Mouse (Mus musculus): ENCODE results near the gene Trip10.
A peak's percentile ranks its signal among the peaks of the same experiment; 100 is the strongest.

Trip10 gene

DNA sequence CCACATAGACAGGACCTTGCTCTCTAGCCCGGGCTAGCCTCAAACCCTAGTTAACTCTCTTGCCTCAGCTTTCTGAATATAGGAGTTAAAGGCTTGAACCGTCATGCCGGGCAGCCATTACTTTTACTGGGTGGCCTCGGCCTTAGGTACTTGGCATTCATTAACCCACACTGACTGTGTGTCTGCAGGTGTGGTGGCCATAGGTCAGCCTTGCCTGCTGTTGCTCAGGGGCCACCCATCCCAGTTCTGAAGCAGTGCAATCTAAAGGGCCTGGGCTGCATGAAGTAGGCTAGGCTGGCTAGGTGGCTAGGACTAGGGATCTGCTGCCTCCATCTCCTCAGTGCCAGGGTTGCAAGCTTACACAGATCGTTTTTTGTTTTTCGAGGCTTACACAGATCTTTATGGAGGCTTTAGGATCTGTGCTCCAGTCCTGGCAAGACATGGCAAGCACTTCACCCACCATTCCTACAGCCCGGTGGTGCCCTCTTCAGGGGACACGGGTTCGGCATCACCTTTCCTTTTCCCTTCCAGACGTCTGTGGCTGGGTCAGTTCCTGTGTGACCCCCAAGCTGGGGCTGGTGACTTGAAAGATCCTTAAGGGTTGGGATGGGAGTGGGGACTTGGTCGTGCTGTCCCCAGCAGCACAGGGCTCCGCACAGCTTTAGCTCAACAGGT, 14.9 kb upstream of the Trip10 start:
- no peak for DNase-seq (ENCODE audit: low read depth, low spot score)

DNA sequence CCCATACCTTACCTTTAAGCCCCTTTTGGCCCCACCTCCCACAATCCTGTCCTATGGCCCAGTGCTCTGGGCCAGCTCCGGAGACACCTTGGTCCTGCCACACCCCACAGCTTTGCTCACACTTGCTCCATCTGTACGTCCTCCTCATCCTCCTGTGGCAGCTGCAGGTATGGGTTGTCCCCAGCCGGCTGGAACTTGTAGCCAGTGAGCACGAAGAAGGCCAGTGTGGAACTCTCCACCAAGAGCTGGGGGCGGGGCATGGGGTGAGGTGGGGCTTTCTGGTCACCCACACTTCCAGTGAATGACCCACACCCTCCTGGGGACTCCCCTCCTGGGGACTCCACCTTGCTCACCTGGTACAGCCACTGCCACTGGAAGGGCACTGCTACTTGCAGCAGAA, 13.5 kb upstream of the Trip10 start:
- DNase-seq (ENCODE audit: low read depth, low spot score) = no peak

- no peak for DNase-seq (ENCODE audit: low read depth, low spot score)
Measured at GRCm38 (mm10) chr17:57237181-57237580, 12.1 kb upstream of the Trip10 start.

- DNase-seq (ENCODE audit: low read depth, low spot score) = no peak
Measured at GRCm38 (mm10) chr17:57243650-57244370, 5.4 kb upstream of the Trip10 start.

GRCm38 (mm10) chr17:57245311-57245929, 3.8 kb upstream of the Trip10 start:
- DNase-seq (ENCODE audit: low read depth, low spot score) = no peak

GRCm38 (mm10) chr17:57246663-57247392, 2.4 kb upstream of the Trip10 start:
- no peak for DNase-seq (ENCODE audit: low read depth, low spot score)

DNA sequence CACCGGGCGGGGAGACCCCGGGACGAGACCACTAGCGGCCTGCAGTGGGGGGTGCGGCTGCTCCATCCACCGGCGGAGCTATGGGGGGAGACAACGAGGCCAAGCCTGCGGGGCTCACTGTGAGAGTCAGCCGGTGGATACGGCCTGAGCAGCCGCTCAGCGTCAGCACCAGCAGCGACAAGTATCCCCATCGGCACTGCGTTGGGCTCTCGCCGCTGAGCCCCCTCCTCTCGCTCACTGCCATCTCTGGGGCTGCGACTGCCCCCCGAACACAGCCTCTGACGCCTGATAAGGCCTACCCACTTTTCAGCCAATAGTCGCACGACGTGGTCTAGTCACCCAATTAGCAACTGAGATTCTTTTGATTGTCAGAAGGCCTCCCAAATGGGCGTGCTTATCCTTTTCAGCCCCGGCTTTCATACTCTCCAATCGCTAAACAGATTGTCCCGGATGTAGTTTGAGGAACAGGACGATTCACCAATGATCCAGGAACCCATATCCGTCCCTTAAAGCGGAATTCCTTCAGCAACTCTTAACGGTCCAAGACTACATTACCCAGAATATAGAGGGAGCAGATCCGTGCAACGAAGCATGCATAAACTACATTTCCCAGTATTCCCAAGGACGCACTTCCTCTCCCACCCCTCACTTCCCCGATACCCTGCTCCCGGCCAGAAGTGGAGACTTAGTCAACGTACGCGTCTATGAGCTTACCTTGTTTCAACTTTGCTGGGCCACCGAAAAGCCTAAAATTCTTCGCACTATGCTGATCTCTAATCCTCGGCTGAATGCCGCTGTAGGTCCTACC, 1.7 kb upstream of the Trip10 start:
- peak; percentile 99 for DNase-seq (ENCODE audit: low read depth, low spot score)

- peak; percentile 64 for DNase-seq (ENCODE audit: low read depth, low spot score)
Measured at GRCm38 (mm10) chr17:57248201-57248699, 1.0 kb upstream of the Trip10 start, which contains the start of gene Gpr108. TSS of gene Gpr108 (minus strand) at chr17:57248446.

GRCm38 (mm10) chr17:57248771-57249170, 484 bp upstream of the Trip10 start:
- no peak for DNase-seq (ENCODE audit: low read depth, low spot score)

DNA sequence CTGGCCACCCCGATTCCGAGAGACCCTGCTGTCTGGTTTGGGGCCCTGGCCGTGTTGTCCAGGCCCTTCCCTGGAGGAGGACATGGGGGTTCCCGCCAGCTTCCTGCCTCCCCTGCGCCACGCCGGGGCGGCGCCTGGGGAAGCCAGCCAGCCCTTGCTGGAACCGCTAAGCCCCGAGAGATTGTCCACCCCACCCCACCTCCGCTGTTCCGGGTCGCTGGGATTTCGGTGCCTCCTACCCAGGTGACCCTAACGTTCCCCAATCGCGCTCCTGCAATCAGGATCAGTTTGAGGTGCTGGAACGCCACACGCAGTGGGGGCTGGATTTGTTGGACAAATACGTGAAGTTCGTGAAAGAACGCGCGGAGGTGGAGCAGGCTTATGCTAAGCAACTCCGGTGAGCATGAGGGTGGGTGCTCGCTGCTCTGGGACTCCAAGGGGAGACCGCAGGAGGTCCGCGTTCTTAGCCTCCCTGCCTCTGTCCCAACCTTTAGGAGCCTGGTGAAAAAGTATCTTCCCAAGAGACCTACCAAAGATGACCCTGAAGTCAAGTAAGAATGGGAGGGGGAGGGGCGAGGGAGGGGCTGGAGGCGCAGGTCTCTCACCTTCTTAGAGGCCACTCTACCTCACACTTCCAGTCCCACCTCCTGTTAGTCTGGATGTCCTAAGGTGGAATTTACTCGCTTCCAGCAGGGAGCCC, 1.4 kb downstream of the Trip10 start:
- no peak for DNase-seq (ENCODE audit: low read depth, low spot score)

DNA sequence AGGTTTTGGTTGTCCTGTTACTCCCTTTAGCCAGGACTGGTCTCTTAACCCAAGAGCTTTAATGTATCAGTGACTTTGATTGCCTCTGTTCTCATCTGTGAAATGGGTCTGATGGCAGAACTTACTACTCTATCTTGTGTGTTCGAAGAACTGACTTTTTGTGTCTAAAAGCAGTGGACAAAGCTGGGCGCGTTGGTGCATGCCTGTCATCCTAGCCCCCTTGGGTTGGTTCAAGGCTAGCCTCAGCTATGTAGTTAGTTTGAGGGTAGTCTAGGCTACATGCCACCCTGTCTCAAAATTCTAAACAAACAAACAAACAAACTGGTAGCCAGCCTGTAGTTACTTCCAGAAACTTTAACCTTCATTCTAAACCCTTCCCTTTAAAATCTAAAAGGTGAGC, 2.2 kb downstream of the Trip10 start:
- DNase-seq (ENCODE audit: low read depth, low spot score) = no peak

GRCm38 (mm10) chr17:57253306-57253705, 4.1 kb downstream of the Trip10 start:
- DNase-seq (ENCODE audit: low read depth, low spot score) = no peak

DNA sequence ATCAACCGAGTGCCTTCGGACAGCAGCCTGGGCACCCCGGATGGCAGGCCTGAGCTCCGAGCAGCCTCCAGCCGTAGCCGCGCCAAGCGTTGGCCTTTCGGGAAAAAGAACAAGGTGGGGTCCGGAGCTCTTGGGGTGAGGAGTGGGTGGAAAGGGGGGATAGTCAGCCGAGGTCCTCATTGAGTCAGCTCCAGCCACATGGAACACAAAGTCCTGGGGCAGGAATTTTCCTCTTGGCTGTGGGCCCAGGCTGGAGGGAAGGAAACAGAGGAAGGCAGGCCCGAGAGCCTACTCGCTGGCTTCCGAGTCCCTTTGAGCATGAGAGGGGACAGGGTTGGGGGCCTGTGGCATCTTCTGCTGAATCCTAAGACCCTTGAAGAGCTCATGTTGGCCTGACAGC, 6.1 kb downstream of the Trip10 start:
- no peak for DNase-seq (ENCODE audit: low read depth, low spot score)

- no peak for DNase-seq (ENCODE audit: low read depth, low spot score)
Measured at GRCm38 (mm10) chr17:57256921-57257485, 7.7 kb downstream of the Trip10 start.

DNA sequence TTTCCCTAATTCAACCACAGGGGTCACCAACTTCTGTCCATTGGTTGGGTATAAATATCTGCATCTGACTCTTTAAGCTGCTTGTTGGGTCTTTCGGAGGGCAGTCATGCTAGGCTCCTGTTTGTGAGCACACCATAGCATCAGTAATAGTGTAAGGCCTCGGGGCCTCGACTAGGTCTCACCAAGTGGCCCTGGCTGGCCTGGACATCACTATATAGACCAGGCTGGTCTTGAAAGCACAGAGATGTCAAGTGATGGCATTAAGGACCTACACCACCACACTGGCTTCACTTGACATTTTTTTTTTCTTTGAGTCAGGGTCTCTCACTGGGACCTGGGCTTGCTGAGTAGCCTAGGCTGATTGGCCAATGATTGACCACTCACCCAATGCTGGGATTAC, 8.9 kb downstream of the Trip10 start:
- no peak for DNase-seq (ENCODE audit: low read depth, low spot score)

- DNase-seq (ENCODE audit: low read depth, low spot score) = no peak
Measured at GRCm38 (mm10) chr17:57259742-57260141, 10.5 kb downstream of the Trip10 start.

DNA sequence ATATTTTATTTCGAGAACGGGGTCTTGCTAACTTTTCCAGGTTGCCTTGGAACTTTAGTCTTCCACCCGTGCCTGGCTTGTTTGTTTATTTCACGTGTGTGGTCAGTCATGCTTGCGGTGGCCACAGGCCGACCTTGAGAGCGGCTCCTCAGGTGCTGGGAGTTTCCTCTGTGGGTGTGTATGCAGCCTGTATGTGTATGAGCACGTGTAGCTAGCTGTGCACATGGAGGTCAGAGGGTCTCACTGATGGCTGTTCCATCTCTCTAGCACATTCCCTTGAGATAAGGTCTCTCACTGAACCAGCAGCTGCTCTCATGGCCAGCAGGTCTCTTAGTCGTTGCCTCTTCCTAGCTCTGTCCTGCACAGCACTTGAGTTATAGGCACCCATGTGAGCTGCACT, 11.1 kb downstream of the Trip10 start:
- DNase-seq (ENCODE audit: low read depth, low spot score) = no peak

- no peak for DNase-seq (ENCODE audit: low read depth, low spot score)
Measured at GRCm38 (mm10) chr17:57261286-57261685, 12.0 kb downstream of the Trip10 start.

DNA sequence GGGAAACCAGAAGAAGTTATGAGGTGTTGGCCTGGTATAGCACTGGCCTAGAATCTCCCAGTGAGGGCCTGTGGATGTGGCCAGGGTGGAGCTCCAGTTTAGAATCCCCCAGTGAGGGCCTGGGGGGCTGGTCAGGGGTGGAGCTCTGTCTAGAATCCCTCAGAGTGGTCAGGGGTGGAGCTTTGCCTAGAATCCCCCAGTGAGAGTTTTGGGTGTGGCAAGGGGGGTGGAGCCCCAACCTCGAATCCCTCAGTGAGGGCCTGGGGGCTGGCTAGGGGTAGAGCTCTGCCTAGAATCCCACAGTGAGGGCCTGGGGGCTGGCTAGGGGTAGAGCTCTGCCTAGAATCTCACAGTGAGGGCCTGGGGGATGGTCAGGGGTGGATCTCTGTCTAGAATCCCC, 12.5 kb downstream of the Trip10 start:
- no peak for DNase-seq (ENCODE audit: low read depth, low spot score)

GRCm38 (mm10) chr17:57262901-57263550, 13.8 kb downstream of the Trip10 start:
- DNase-seq (ENCODE audit: low read depth, low spot score) = no peak

Measured in retina, adult 2 months (tissue).